Mouse (Mus musculus): ENCODE results near the gene Snrpf.
"Not testable (repeated sequence)": the region's sequence is repeated elsewhere in the genome, so short reads cannot be mapped to it uniquely, and the experiment has no call there.

The Snrpf gene

DNA sequence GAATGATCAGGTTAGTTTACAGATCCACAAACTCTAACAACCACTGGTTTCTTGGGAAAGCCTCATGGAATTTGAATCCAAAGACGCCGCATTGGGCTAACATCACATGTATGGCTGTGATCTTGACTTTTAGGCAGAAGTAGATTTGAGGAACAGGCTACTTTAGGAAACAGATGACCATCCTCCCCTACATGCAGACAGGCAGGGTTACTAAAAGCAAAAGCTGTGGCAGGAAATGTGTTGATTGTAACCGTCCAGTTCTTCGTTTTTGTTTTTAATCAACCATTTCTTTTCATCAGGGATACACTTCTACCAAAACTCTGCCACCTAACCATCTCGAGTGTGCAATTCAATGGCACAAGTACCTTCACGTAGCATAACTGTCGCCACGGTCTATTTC lies 13.5 kb downstream of the Snrpf start:
- DNase-seq (ENCODE audit: low read depth, low spot score): no peak

DNA sequence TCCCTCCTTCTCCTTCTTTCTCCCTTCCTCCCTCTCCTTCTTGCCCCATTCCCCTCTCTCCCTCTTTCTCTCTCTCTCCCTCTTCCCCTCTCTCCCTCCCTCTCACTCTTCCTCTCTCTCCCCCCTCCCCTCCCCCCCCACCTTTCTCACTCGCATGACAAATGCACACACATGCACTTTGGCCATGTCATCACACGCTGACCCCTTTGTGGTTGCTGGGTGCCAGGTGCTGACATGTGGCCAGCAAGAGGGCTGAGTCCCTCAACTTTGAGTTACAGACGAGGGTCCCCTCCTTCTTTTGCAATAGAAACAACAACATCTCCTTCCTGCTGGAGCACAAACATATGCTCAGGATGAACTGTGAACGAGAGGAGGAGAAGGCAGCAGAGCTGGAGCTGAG lies 14.5 kb downstream of the Snrpf start:
- DNase-seq (ENCODE audit: low read depth, low spot score): no peak

DNA sequence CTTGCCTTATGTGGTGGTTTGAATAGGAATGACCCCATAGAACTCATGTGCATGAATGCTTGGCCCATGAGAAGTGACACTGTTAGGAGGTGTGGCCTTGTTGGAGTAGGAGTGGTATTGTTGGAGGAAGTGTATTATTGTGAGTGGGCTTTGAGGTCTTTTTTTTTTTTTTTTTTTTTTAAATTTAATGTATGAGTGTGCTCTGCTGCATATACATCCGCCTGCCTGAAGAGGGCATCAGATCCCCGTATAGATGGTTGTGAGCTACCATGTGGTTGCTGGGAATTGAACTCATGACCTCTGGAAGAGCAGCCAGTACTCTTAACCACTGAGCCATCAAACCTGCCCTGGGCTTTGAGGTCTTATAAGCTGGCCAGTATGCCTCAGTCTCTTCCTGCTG lies 17.3 kb downstream of the Snrpf start:
- no peak for DNase-seq (ENCODE audit: low read depth, low spot score)

- DNase-seq (ENCODE audit: low read depth, low spot score): no peak
Observed at GRCm38 (mm10) chr10:93568671-93569070, 20.8 kb downstream of the Snrpf start.

DNA sequence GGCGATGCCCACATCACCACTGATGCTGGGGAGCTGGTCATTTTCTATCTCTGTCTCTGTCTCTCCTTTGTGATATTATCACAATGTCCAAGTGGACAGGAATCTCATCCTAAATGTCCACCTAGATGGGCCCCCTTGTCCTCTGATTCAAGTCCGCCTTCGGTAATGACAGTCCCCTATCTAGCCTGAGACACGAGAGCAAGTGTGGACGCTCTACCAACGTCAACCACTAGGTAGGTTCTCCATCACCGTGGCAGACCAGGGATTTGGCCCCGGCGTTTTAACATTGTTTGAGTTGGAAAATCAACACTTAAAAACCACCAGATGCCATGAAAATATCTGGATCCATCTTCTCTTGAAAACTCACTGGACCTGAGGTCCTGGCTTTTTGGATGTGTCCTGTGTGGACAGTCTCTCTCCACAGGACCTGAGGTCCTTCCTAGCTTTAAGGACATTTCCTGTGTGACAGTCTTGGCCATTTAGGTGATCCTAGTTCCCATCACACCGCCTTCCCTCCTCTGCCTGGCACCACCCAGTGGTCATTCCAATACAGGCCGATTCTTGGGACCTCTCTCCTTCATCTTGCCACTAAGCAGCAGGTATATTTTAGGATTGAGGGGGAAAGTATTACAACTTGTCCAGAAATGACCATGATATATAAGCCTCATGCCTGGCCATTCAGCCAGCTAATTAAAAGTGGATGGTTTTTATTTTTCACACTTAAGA lies 21.5 kb downstream of the Snrpf start:
- DNase-seq (ENCODE audit: low read depth, low spot score): no peak

DNA sequence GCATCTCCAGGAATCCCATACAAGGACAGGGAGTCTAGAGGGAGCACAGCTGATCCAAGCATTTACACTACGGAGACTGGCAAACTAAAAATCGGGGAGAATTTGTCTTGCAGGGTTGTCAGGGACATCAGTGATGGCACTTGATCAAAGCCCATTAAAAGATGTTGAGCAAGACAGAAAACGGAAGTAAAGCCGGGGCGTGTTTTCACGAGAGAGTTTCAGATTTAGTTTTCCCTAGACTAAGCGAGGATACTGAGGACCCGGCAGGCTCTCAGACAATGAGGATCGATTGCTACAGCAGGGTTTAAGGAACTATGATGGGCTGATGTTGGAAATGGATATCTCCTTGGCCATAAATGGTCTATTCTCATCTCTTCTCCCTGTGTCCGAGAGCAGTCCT lies 22.4 kb downstream of the Snrpf start:
- DNase-seq (ENCODE audit: low read depth, low spot score): no peak

- DNase-seq (ENCODE audit: low read depth, low spot score): no peak
Observed at GRCm38 (mm10) chr10:93564518-93565090, 24.9 kb downstream of the Snrpf start.

DNA sequence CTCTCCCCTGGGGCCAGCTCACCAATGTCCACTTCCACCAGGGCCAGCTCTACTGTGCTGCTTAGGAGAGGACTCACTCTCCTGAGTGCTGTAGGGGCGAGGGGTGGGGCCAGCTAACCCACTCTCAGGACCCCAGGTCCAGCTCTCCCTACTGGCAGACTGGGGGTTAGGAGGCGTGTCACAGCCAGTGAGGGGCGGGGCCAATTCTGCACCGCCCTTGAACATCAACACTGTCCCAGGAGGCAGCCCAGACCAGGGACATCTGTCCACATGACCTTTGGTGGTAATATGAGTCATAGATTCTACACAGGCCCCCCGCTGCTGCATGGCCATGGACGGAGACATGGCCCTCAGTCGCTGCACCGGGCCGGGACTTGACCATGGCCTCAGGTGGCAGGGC lies 29.7 kb downstream of the Snrpf start:
- DNase-seq (ENCODE audit: low read depth, low spot score): no peak

- not testable (repeated sequence) for DNase-seq (ENCODE audit: low read depth, low spot score)
Observed at GRCm38 (mm10) chr10:93557971-93558370, 31.5 kb downstream of the Snrpf start.

DNA sequence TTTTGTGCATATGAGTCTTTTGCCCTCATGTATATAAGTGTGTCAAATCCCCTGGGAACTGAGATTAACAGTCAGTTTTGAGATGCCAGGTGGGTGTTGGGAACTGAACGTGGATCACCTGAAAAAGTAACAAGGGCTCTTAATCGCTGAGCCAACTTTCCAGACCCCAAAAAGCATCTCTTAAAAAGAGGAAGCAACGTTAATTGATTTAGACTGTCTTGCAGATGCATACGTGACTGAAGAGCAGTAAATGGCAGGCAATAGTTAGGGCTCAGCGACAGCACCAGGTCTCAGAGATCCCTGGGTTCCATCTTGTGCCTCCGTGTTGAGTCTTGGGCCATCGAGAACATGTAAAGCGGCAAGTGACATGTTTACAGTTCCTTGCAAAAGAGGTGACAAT lies 36.9 kb downstream of the Snrpf start:
- no peak for DNase-seq (ENCODE audit: low read depth, low spot score)

DNA sequence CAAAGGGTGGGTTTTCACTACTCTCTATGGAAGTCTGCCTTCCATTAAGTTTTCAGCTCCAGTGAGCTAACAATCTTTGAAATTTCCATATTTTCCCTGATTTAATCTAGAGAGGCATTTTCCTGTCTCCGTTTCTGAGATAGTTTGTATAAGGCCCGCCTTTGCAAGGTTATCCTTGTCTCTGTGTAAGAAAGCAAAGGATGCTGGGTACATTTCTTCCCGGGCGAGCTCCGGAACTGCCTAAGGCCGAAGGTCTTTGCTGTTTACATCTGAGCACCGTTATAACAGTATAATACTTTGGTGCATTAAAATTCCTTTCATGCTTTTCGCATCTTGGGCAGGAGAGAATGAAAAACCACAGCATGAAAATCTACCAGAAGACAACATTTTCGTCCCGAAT lies 39.7 kb downstream of the Snrpf start:
- DNase-seq (ENCODE audit: low read depth, low spot score): no peak

DNA sequence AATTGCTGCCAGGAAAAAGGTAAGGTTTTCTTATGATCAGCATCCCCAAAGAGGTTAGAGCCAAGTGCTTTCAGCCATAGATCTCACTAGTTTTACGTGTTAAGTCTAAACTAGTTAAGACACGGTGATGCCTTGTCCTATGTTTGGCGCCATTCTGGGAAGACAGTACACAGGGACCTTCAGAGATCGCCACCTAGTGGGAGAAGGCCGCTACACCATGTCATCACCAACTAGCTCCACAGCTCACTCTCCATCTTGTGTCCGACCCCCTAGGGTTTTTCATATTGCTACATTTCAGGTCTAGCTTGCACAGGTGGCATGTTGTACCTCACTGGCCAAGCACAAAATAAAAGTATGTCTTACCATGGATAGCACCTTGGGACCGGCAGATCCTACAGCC lies 40.5 kb downstream of the Snrpf start:
- DNase-seq (ENCODE audit: low read depth, low spot score): peak; percentile 66

GRCm38 (mm10) chr10:93547741-93548270 lies 41.7 kb downstream of the Snrpf start:
- DNase-seq (ENCODE audit: low read depth, low spot score): no peak

DNA sequence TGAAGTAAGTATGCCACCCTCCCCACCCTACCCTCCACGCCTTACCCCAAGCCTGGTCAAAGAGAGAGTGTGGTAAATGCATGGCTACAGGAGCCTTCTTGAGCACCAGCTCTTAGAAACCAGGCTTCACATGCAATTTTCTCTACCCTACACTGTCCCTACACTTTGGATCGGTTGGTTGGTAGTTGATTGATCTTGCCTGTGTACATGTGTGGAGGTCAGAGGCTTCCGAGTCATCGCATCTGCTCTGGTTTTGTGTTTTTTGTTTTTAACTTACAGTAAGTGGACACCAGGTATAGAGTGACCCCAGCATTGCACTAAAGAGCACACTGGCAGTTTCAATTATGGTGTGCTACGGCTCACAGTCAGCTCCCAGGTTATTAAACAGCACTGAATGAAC lies 45.3 kb downstream of the Snrpf start:
- DNase-seq (ENCODE audit: low read depth, low spot score): no peak

DNA sequence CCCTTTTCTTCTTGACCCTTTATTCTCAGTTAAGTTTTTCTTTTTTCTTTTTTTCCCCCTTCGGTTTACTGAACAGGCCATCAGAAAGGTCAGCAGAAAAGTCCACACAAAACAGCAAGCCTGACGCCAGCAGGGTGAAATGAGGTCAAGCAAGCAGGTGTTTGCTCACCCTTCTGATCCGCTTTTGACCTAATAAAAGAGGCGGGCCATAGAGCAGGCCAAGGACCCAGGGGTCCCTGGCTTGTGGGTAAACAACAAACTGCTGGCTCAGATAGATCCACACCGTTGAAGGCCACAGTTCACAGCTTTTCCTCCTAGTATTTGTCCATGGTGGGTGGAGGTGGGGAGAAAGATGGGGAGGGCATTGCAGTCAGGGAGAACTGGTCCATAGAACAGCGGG lies 46.3 kb downstream of the Snrpf start:
- DNase-seq (ENCODE audit: low read depth, low spot score): no peak

DNA sequence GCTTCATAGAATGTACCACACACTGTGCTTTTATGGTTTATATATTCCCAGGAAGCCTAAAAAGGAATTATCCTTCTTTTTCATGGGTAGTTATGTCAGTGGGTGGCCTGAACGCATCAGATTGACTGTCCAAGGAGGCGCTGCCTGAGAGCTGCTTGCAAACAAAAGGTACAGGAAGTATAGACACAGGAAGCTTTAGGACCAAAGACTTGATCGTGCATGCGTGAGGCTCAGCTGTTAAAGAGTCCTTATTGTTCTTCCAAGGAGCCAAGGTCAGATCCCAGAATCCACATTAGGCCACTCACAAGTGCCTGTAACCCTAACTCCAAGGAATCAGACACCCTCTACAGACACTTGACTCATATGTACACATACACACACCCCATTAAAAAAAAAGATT lies 47.1 kb downstream of the Snrpf start:
- DNase-seq (ENCODE audit: low read depth, low spot score): no peak

GRCm38 (mm10) chr10:93541585-93541984 lies 47.9 kb downstream of the Snrpf start:
- DNase-seq (ENCODE audit: low read depth, low spot score): no peak

DNA sequence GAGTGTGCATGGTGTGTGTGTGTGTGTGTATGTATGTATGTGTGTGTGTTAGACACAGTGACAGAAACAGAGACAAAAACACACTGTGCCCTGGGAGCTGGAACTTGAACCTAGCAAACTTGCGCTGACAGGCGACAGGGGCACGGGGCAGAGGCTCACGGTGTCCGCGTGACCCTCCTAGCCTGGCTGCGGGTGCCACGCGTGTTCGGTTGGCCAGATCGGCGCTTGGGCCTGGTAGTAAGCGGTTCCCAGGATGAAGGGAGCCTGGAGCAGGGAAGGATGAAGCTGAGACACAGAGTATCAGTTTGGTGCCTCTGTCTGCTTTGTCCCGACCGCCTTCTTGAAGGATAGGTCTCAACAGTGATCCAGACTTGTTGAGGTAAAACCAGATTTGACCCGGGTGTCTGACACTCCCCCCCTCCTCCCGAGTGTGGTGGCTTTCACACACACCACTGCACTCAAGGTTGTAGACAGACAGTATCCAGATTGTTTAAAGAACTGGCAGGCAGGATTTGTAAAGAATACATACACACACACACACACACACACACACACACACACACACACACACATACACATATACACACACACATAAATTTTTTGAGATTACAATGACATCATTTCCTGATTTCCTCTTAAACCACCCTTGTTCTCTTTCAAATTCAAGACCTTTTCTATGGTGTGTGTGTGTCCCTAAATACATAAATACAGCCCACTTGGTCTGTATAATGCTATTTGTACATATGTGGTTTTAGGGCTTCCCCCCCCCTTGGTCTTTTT lies 48.9 kb downstream of the Snrpf start, which contains the start of gene Ccdc38:
TSS of gene Ccdc38 (plus strand) at position 202 of the 780 bp plus-strand sequence.
- DNase-seq (ENCODE audit: low read depth, low spot score): no peak

GRCm38 (mm10) chr10:93539775-93540430 lies 49.6 kb downstream of the Snrpf start, which contains the start of gene Amdhd1:
Gene Amdhd1 (minus strand): TSS chr10:93540033.
- peak; percentile 64 for DNase-seq (ENCODE audit: low read depth, low spot score)

DNA sequence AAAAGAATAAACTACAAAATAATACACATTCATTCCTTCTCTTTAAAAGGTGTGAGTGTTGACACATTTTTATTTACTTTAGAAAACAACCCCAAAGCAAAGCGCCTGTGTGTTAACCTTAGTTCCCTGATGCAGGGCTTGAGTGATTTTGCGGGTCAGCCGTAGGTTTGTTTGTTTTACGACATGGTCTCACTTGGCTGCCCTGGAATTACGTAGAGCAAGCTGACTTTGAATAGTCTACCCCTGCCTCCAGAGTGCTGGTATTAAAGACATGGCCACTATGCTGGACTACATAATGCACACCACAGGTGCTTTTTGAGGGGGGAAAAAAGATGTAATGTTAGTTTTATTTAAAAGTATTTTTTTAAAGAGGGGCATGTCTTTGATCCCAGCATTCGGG lies 50.7 kb downstream of the Snrpf start:
- no peak for DNase-seq (ENCODE audit: low read depth, low spot score)

GRCm38 (mm10) chr10:93538287-93538686 lies 51.2 kb downstream of the Snrpf start:
- no peak for DNase-seq (ENCODE audit: low read depth, low spot score)
